Mouse (Mus musculus): Measurements from ENCODE around the gene Nup153. TPM values are rescaled to one million over a fixed set of nuclear protein-coding genes. Genes with fewer than 3 reads are reported as not detected.

The Nup153 gene
- polyA plus RNA-seq, 1 experiment: 18.4 TPM

DNA sequence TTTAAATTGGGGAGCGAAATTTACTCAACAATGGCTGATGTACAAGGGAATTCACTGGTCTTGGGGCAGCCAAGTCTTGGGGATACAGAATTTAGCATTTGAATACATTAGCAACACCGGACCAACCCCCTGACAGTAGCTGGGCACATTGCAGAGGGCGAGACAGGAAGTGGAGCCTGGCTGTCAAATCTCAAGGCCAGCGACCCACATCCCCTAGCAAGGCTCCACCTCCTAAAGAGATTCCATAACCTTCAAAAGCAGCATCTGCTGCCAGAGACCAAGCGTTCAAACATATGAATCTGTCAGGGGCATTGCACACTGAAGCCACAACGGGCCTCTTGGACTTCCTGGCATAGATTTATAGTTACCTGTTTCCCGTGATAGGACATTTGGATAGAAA, 75.9 kb downstream of the Nup153 start:
- Histone ChIP-seq H3K79me2 (ENCODE audit: control insufficient read depth, insufficient read depth) (no peaks in the 10 kb centered on the region), H3K4me3 (ENCODE audit: insufficient read depth, poor library complexity, severe bottlenecking) (no peak overlapping the region), H3K36me3 (ENCODE audit: control insufficient read depth, insufficient read depth) (no peaks in the 10 kb centered on the region), H3K79me3 (ENCODE audit: low read depth) (no peaks in the 10 kb centered on the region), H3ac (ENCODE audit: control insufficient read depth, insufficient read length, low read depth) (no peak overlapping the region), H3K27me3 (ENCODE audit: control insufficient read depth, insufficient read depth, insufficient read length) (no peaks in the 10 kb centered on the region)
- TF ChIP-seq MYOG (IDR thresholded peaks at IDR 0.05; ENCODE audit: control insufficient read depth, extremely low read depth, insufficient read length): no peak
- TF ChIP-seq MYOD1 (IDR thresholded peaks at IDR 0.05; ENCODE audit: control insufficient read depth, insufficient read length, low read depth): no peak
- TF ChIP-seq CEBPB (IDR thresholded peaks at IDR 0.05; ENCODE audit: low read depth): no peak
- TF ChIP-seq USF1 (IDR thresholded peaks at IDR 0.05; ENCODE audit: low read depth): no peak
- no peak for TF ChIP-seq MAX (IDR thresholded peaks at IDR 0.05)
- no peak for TF ChIP-seq FOSL1 (IDR thresholded peaks at IDR 0.05; ENCODE audit: insufficient read depth, low read length, poor library complexity, severe bottlenecking)
- no peak for TF ChIP-seq CTCF (IDR thresholded peaks at IDR 0.05; ENCODE audit: control insufficient read depth, insufficient read depth, insufficient read length)

DNA sequence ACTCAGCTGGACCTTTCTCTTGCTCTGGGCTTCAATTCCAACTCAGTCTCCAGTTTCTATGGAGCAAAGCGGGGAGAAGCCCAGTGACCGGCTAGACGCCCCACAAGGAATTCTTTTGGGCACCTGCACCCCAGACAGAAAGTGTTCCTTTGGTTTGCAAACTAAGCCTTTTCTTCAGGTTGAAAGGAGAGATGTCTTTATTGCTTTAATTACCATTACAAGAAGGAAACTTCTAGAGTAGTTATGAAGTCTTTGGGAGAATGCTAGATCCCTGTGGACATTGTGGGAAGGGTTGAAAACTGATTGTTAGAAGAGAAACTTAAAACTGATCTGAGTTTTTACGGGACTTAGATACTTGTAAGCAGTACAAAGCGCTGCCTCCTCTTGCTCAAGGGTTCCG, 82.3 kb downstream of the Nup153 start:
- Histone ChIP-seq H3K36me3 (ENCODE audit: control insufficient read depth, insufficient read depth) (no peaks in the 10 kb centered on the region), H3ac (ENCODE audit: control insufficient read depth, insufficient read length, low read depth) (no peak overlapping the region), H3K4me3 (ENCODE audit: insufficient read depth, poor library complexity, severe bottlenecking) (no peak overlapping the region), H3K79me3 (ENCODE audit: low read depth) (no peaks in the 10 kb centered on the region), H3K79me2 (ENCODE audit: control insufficient read depth, insufficient read depth) (no peaks in the 10 kb centered on the region), H3K27me3 (ENCODE audit: control insufficient read depth, insufficient read depth, insufficient read length) (no peaks in the 10 kb centered on the region)
- TF ChIP-seq CEBPB (IDR thresholded peaks at IDR 0.05; ENCODE audit: low read depth) (no peak), FOSL1 (IDR thresholded peaks at IDR 0.05; ENCODE audit: insufficient read depth, low read length, poor library complexity, severe bottlenecking) (no peak), MYOD1 (IDR thresholded peaks at IDR 0.05; ENCODE audit: control insufficient read depth, insufficient read length, low read depth) (no peak), USF1 (IDR thresholded peaks at IDR 0.05; ENCODE audit: low read depth) (no peak), MAX (IDR thresholded peaks at IDR 0.05) (no peak), MYOG (IDR thresholded peaks at IDR 0.05; ENCODE audit: control insufficient read depth, extremely low read depth, insufficient read length) (no peak), CTCF (IDR thresholded peaks at IDR 0.05; ENCODE audit: control insufficient read depth, insufficient read depth, insufficient read length) (no peak)

DNA sequence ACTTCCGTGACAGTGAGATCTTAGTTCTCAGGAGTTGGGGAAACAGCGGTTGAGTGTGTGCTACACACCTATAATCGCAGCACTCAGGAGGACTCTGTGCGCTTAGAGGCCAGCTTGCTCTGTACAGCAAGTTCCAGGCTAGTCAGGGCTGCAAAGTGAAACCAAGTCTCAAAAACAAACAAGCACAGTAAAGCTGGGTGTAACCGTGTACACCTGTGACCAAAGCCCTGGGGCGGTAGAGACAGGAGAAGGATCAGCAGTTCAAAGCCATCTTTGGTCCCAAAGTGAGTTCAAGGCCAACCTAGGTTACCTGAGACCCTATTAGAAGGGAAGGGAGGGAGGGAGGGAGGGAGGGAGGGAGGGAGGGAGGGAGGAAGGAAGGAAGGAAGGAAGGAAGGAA, 83.6 kb downstream of the Nup153 start:
- TF ChIP-seq USF1 (IDR thresholded peaks at IDR 0.05; ENCODE audit: low read depth): no peak
- TF ChIP-seq MAX (IDR thresholded peaks at IDR 0.05): no peak
- no peak for TF ChIP-seq FOSL1 (IDR thresholded peaks at IDR 0.05; ENCODE audit: insufficient read depth, low read length, poor library complexity, severe bottlenecking)
- TF ChIP-seq CEBPB (IDR thresholded peaks at IDR 0.05; ENCODE audit: low read depth): no peak
- no peak for TF ChIP-seq MYOG (IDR thresholded peaks at IDR 0.05; ENCODE audit: control insufficient read depth, extremely low read depth, insufficient read length)
- no peak for TF ChIP-seq MYOD1 (IDR thresholded peaks at IDR 0.05; ENCODE audit: control insufficient read depth, insufficient read length, low read depth)
- no peak for TF ChIP-seq CTCF (IDR thresholded peaks at IDR 0.05; ENCODE audit: control insufficient read depth, insufficient read depth, insufficient read length)
- no peaks in the 10 kb centered on the region for H3K27me3 ChIP-seq (ENCODE audit: control insufficient read depth, insufficient read depth, insufficient read length)
- H3K4me3 ChIP-seq (ENCODE audit: insufficient read depth, poor library complexity, severe bottlenecking): no peak overlapping the region
- H3ac ChIP-seq (ENCODE audit: control insufficient read depth, insufficient read length, low read depth): no peak overlapping the region
- H3K79me3 ChIP-seq (ENCODE audit: low read depth): no peaks in the 10 kb centered on the region
- no peaks in the 10 kb centered on the region for H3K79me2 ChIP-seq (ENCODE audit: control insufficient read depth, insufficient read depth)
- H3K36me3 ChIP-seq (ENCODE audit: control insufficient read depth, insufficient read depth): no peaks in the 10 kb centered on the region

DNA sequence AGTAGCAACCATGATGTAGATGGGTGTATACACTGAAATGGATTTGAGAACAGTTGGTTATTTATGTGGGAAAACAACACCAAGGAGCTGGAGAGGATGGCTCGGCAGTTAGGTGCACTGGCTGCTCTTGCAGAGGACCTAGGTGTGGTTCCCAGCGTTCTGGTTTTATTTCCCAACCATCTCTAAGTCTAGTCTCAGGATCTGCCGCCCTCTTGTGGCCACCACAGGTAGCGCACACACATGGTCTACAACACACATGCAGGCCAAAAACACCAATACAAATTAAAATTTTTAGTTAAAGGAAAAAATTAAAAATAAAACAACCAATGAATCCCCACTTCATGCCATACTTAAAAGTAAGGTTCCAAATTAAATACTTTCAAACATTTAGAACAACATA, 85.4 kb downstream of the Nup153 start:
- TF ChIP-seq CEBPB (IDR thresholded peaks at IDR 0.05; ENCODE audit: low read depth): no peak
- TF ChIP-seq CTCF (IDR thresholded peaks at IDR 0.05; ENCODE audit: control insufficient read depth, insufficient read depth, insufficient read length): no peak
- TF ChIP-seq MAX (IDR thresholded peaks at IDR 0.05): no peak
- no peak for TF ChIP-seq USF1 (IDR thresholded peaks at IDR 0.05; ENCODE audit: low read depth)
- TF ChIP-seq MYOD1 (IDR thresholded peaks at IDR 0.05; ENCODE audit: control insufficient read depth, insufficient read length, low read depth): no peak
- no peak for TF ChIP-seq FOSL1 (IDR thresholded peaks at IDR 0.05; ENCODE audit: insufficient read depth, low read length, poor library complexity, severe bottlenecking)
- no peak for TF ChIP-seq MYOG (IDR thresholded peaks at IDR 0.05; ENCODE audit: control insufficient read depth, extremely low read depth, insufficient read length)
- Histone ChIP-seq H3K27me3 (ENCODE audit: control insufficient read depth, insufficient read depth, insufficient read length) (no peaks in the 10 kb centered on the region), H3K79me2 (ENCODE audit: control insufficient read depth, insufficient read depth) (no peaks in the 10 kb centered on the region), H3K4me3 (ENCODE audit: insufficient read depth, poor library complexity, severe bottlenecking) (no peak overlapping the region), H3K79me3 (ENCODE audit: low read depth) (no peaks in the 10 kb centered on the region), H3K36me3 (ENCODE audit: control insufficient read depth, insufficient read depth) (no peaks in the 10 kb centered on the region), H3ac (ENCODE audit: control insufficient read depth, insufficient read length, low read depth) (no peak overlapping the region)

DNA sequence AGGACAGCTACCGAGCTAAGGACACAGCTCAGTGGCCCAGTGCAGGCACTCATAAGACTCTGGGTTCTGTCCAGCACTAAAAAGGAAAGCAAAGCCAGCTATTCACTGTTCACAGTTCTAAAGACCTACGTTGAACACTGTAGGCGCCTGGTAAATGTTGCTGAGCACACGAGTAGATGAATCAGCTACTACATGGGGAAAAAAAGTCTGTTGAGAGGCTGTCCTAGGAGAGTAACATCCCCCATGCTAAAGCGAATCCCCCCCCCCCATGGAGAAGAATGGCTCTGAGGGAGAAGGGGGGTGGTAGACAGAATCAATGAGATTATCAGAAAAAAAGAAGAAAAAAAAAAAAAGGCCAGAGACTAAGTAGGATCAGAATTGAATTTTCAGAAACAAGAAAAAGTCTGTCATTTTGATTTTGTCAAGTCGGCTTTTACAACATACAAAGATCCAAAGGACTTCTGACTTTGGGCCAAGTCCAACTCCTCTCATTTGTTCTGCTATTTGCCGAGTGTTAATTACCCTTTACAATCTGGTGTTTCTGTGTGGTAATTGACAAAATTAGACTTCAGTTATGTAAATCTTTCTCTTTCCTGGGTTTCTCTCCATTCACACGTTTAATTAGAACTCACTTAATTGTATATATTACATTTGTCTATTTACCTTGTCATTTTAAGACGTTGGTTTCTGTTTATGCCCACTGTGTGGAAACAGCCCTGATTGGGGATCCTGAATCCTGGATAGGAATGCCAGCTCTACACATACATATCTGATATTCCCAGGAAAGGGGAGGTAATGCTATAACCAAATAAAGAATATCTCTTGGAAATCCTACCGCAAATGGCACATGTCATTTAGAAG, 86.9 kb downstream of the Nup153 start:
- Histone ChIP-seq H3K36me3 (ENCODE audit: control insufficient read depth, insufficient read depth) (no peaks in the 10 kb centered on the region), H3K4me3 (ENCODE audit: insufficient read depth, poor library complexity, severe bottlenecking) (no peak overlapping the region), H3K79me2 (ENCODE audit: control insufficient read depth, insufficient read depth) (no peaks in the 10 kb centered on the region), H3ac (ENCODE audit: control insufficient read depth, insufficient read length, low read depth) (no peak overlapping the region), H3K27me3 (ENCODE audit: control insufficient read depth, insufficient read depth, insufficient read length) (no peaks in the 10 kb centered on the region), H3K79me3 (ENCODE audit: low read depth) (no peaks in the 10 kb centered on the region)
- TF ChIP-seq MYOD1 (IDR thresholded peaks at IDR 0.05; ENCODE audit: control insufficient read depth, insufficient read length, low read depth) (no peak), CEBPB (IDR thresholded peaks at IDR 0.05; ENCODE audit: low read depth) (no peak), MAX (IDR thresholded peaks at IDR 0.05) (no peak), USF1 (IDR thresholded peaks at IDR 0.05; ENCODE audit: low read depth) (no peak), MYOG (IDR thresholded peaks at IDR 0.05; ENCODE audit: control insufficient read depth, extremely low read depth, insufficient read length) (no peak), CTCF (IDR thresholded peaks at IDR 0.05; ENCODE audit: control insufficient read depth, insufficient read depth, insufficient read length) (no peak)

Measured in C2C12 (cell line).